Mouse (Mus musculus): ENCODE results near the gene Pak4.

The Pak4 gene

GRCm38 (mm10) chr7:28591862-28592261 lies 6.1 kb downstream of the Pak4 start:
- in situ Hi-C loops (cut with MboI, MseI), result loop anchor here (5.0 kb wide), 1 partner anchor 140 kb away; the partner anchor contains the start of gene Lrfn1

- in situ Hi-C loops (cut with MboI, MseI), result no loop called here
Measured at GRCm38 (mm10) chr7:28587644-28588043, 10.3 kb downstream of the Pak4 start.

- in situ Hi-C loops (cut with MboI, MseI), result no loop called here
Measured at GRCm38 (mm10) chr7:28586663-28587411, 11.1 kb downstream of the Pak4 start.

- in situ Hi-C loops (cut with MboI, MseI), result no loop called here
Measured at GRCm38 (mm10) chr7:28585001-28585400, 13.0 kb downstream of the Pak4 start.

GRCm38 (mm10) chr7:28584468-28584867 lies 13.5 kb downstream of the Pak4 start:
- in situ Hi-C loops (cut with MboI, MseI), result no loop called here

- in situ Hi-C loops (cut with MboI, MseI), result no loop called here
Measured at GRCm38 (mm10) chr7:28583570-28584344, 14.2 kb downstream of the Pak4 start.

GRCm38 (mm10) chr7:28582841-28583240 lies 15.1 kb downstream of the Pak4 start:
- in situ Hi-C loops (cut with MboI, MseI), result no loop called here

GRCm38 (mm10) chr7:28581721-28582120 lies 16.3 kb downstream of the Pak4 start:
- in situ Hi-C loops (cut with MboI, MseI), result no loop called here

- in situ Hi-C loops (cut with MboI, MseI), result no loop called here
Measured at GRCm38 (mm10) chr7:28579826-28580225, 18.2 kb downstream of the Pak4 start.

GRCm38 (mm10) chr7:28578543-28579053 lies 19.4 kb downstream of the Pak4 start:
- in situ Hi-C loops (cut with MboI, MseI), result no loop called here

GRCm38 (mm10) chr7:28577826-28578542 lies 20.0 kb downstream of the Pak4 start:
- in situ Hi-C loops (cut with MboI, MseI), result no loop called here

- in situ Hi-C loops (cut with MboI, MseI), result no loop called here
Measured at GRCm38 (mm10) chr7:28576271-28576914, 21.6 kb downstream of the Pak4 start.

GRCm38 (mm10) chr7:28575597-28575996 lies 22.4 kb downstream of the Pak4 start:
- in situ Hi-C loops (cut with MboI, MseI), result no loop called here

GRCm38 (mm10) chr7:28573236-28573635 lies 24.7 kb downstream of the Pak4 start:
- in situ Hi-C loops (cut with MboI, MseI), result no loop called here

- in situ Hi-C loops (cut with MboI, MseI), result no loop called here
Measured at GRCm38 (mm10) chr7:28572689-28573088, 25.3 kb downstream of the Pak4 start.

GRCm38 (mm10) chr7:28570982-28571682 lies 26.9 kb downstream of the Pak4 start:
- in situ Hi-C loops (cut with MboI, MseI), result no loop called here

- in situ Hi-C loops (cut with MboI, MseI), result no loop called here
Measured at GRCm38 (mm10) chr7:28570291-28570981, 27.5 kb downstream of the Pak4 start.

- in situ Hi-C loops (cut with MboI, MseI), result no loop called here
Measured at GRCm38 (mm10) chr7:28568253-28568652, 29.7 kb downstream of the Pak4 start.

GRCm38 (mm10) chr7:28567539-28567938 lies 30.4 kb downstream of the Pak4 start:
- in situ Hi-C loops (cut with MboI, MseI), result no loop called here

- in situ Hi-C loops (cut with MboI, MseI), result no loop called here
Measured at GRCm38 (mm10) chr7:28565407-28565806, 32.6 kb downstream of the Pak4 start.
